In genomic region chr9:44723008-44723407, GRCm38 (mm10) we compare ENCODE assay signal across 9 mouse cellular contexts. TPM values are rescaled to one million over a fixed set of nuclear protein-coding genes. Genes with fewer than 3 reads are reported as not detected.
DNase-seq lines count a peak whose midpoint lies in the region; ATAC-seq and TF ChIP-seq lines count a peak whose summit lies in the region.
"Had no signal": no experiment of that assay in that cellular context is flagged by ENCODE, and none has a peak within 500 bp of the region (broad histone marks: within the 10 kb centered on the region; RNA-seq: fewer than 3 reads in every experiment).

No protein-coding gene starts in this region.

- 34% methylated on average over 7 of the region's 7 CpGs for WGBS in lung, embryonic 14.5 days
- 29% methylated on average over 7 of the region's 7 CpGs for WGBS in heart, embryonic 10.5 days
- 22% methylated on average over 7 of the region's 7 CpGs for WGBS in kidney, postnatal 0 days
- 40% methylated on average over 7 of the region's 7 CpGs for WGBS in stomach, embryonic 14.5 days

- no peaks in the 10 kb centered on the region for H3K27me3 ChIP-seq in lung, embryonic 14.5 days (ENCODE audit: insufficient read depth, low read length)
- H3K27me3 ChIP-seq in heart, embryonic 10.5 days (ENCODE audit: insufficient read depth, poor library complexity, severe bottlenecking), result no peaks in the 10 kb centered on the region
- H3K27me3 ChIP-seq in kidney, postnatal 0 days (ENCODE audit: insufficient read depth, low read length), result no peaks in the 10 kb centered on the region
- no peaks in the 10 kb centered on the region for H3K27me3 ChIP-seq in stomach, embryonic 14.5 days (ENCODE audit: control insufficient read depth, insufficient read depth, low read length)

- peak; percentile 45 for DNase-seq in lung, embryonic 14.5 days
- DNase-seq in lung, adult 18-20 months, result no peak
- no peak for DNase-seq in heart, embryonic 10.5 days (ENCODE audit: low spot score)
- peak; percentile 68 for DNase-seq in kidney, postnatal 0 days (ENCODE audit: low spot score)
- no peak for DNase-seq in adipocyte (ENCODE audit: low spot score)
- no peak for DNase-seq in thymus, postnatal 36 days

- peaks cover 39% of the 10 kb centered on the region for H3K4me1 ChIP-seq in lung, embryonic 14.5 days (ENCODE audit: insufficient read depth)
- H3K4me1 ChIP-seq in heart, embryonic 10.5 days, result peaks cover 87% of the 10 kb centered on the region
- H3K4me1 ChIP-seq in kidney, postnatal 0 days (replicated peaks; ENCODE audit: insufficient read depth, low read length), result peaks cover 43% of the 10 kb centered on the region
- H3K4me1 ChIP-seq in stomach, embryonic 14.5 days (ENCODE audit: control insufficient read depth, insufficient read depth, low read length), result peaks cover 30% of the 10 kb centered on the region

- no peak overlapping the region for H3K4me3 ChIP-seq in lung, embryonic 14.5 days (ENCODE audit: low read depth, low read length)
- no peak overlapping the region for H3K4me3 ChIP-seq in heart, embryonic 10.5 days
- no peak overlapping the region for H3K4me3 ChIP-seq in kidney, postnatal 0 days (replicated peaks; ENCODE audit: low read depth, low read length)
- H3K4me3 ChIP-seq in stomach, embryonic 14.5 days (ENCODE audit: low read depth, low read length), result no peak overlapping the region

- no peak for ATAC-seq in lung, embryonic 14.5 days (ENCODE audit: insufficient read depth)
- ATAC-seq in kidney, postnatal 0 days (replicated peaks; ENCODE audit: low FRiP score, low read depth), result no peak
- no peak for ATAC-seq in stomach, embryonic 14.5 days (ENCODE audit: insufficient number of reproducible peaks, insufficient read depth, low FRiP score, low read depth)

- peaks cover 11% of the 10 kb centered on the region; the same call in 1 of the 2 replicates for H3K36me3 ChIP-seq in lung, embryonic 14.5 days (ENCODE audit: insufficient read depth)
- peaks cover 16% of the 10 kb centered on the region for H3K36me3 ChIP-seq in heart, embryonic 10.5 days
- peaks cover 12% of the 10 kb centered on the region; the same call in 1 of the 2 replicates for H3K36me3 ChIP-seq in kidney, postnatal 0 days (ENCODE audit: insufficient read depth, low read length)
- no peaks in the 10 kb centered on the region for H3K36me3 ChIP-seq in stomach, embryonic 14.5 days (ENCODE audit: control insufficient read depth, insufficient read depth, low read length)

- H3K9me3 ChIP-seq in lung, embryonic 14.5 days (ENCODE audit: low read depth, low read length), result no peaks in the 10 kb centered on the region
- H3K9me3 ChIP-seq in heart, embryonic 10.5 days, result no peaks in the 10 kb centered on the region
- no peaks in the 10 kb centered on the region for H3K9me3 ChIP-seq in kidney, postnatal 0 days (replicated peaks; ENCODE audit: low read length)
- no peaks in the 10 kb centered on the region for H3K9me3 ChIP-seq in stomach, embryonic 14.5 days (ENCODE audit: control insufficient read depth, low read depth, low read length)

- H3K4me2 ChIP-seq in lung, embryonic 14.5 days, result no peak overlapping the region
- 0 out of 2 replicates have a peak overlapping the region, but pooled peaks have one; percentile 7 for H3K4me2 ChIP-seq in kidney, postnatal 0 days (ENCODE audit: low read length)
- H3K4me2 ChIP-seq in stomach, embryonic 14.5 days (replicated peaks; ENCODE audit: low read depth, low read length), result no peak overlapping the region

- peak overlapping the region; percentile 66 for H3K27ac ChIP-seq in lung, embryonic 14.5 days (ENCODE audit: low read depth)
- peak overlapping the region; percentile 78 for H3K27ac ChIP-seq in heart, embryonic 10.5 days
- peak overlapping the region; percentile 76 for H3K27ac ChIP-seq in kidney, postnatal 0 days
- H3K27ac ChIP-seq in stomach, embryonic 14.5 days (ENCODE audit: low read length), result peak overlapping the region; percentile 45; the same call in 1 of the 2 replicates
- H3K27ac ChIP-seq: macrophage had no signal

- H3K9ac ChIP-seq in lung, embryonic 14.5 days, result no peak overlapping the region
- H3K9ac ChIP-seq in kidney, postnatal 0 days (ENCODE audit: low read depth, low read length), result no peak overlapping the region
- no peak overlapping the region for H3K9ac ChIP-seq in stomach, embryonic 14.5 days (replicated peaks; ENCODE audit: low read depth, low read length)

- TF ChIP-seq CTCF in lung, embryonic 14.5 days (IDR thresholded peaks at IDR 0.05; ENCODE audit: low read depth), result no peak
- no peak for TF ChIP-seq CTCF in kidney, postnatal 0 days (IDR thresholded peaks at IDR 0.05; ENCODE audit: low read depth)

RNA-seq across cellular contexts. Expression of gene Phldb1, which starts 12.0 kb away (rescaled TPM):
- 30.7 and 35.0 TPM in 2 replicates for polyA plus RNA-seq in lung, embryonic 14.5 days (2014; fragmentation: Nextera tagmentation; extraction: Ambion mirVana)
- 29.1 and 34.7 TPM in 2 replicates for polyA plus RNA-seq in heart, embryonic 10.5 days (2016; fragmentation: Nextera tagmentation; extraction: Ambion mirVana)
- polyA plus RNA-seq in kidney, postnatal 0 days (2015; fragmentation: Nextera tagmentation; extraction: Ambion mirVana), result 24.2 and 24.4 TPM in 2 replicates
- polyA plus RNA-seq in stomach, embryonic 14.5 days (2014; fragmentation: Nextera tagmentation; extraction: Ambion mirVana), result 26.7 and 26.8 TPM in 2 replicates

RNA-seq across cellular contexts. Expression of gene Arcn1, which starts 44.6 kb away (rescaled TPM):
- 224 and 239 TPM in 2 replicates for polyA plus RNA-seq in lung, embryonic 14.5 days (2014; fragmentation: Nextera tagmentation; extraction: Ambion mirVana)
- 159 and 167 TPM in 2 replicates for polyA plus RNA-seq in heart, embryonic 10.5 days (2016; fragmentation: Nextera tagmentation; extraction: Ambion mirVana)
- polyA plus RNA-seq in kidney, postnatal 0 days (2015; fragmentation: Nextera tagmentation; extraction: Ambion mirVana), result 135 and 149 TPM in 2 replicates
- 202 and 209 TPM in 2 replicates for polyA plus RNA-seq in stomach, embryonic 14.5 days (2014; fragmentation: Nextera tagmentation; extraction: Ambion mirVana)

RNA-seq across cellular contexts. Expression of gene Ift46, which starts 44.7 kb away (rescaled TPM):
- 103 and 106 TPM in 2 replicates for polyA plus RNA-seq in lung, embryonic 14.5 days (2014; fragmentation: Nextera tagmentation; extraction: Ambion mirVana)
- polyA plus RNA-seq in heart, embryonic 10.5 days (2016; fragmentation: Nextera tagmentation; extraction: Ambion mirVana), result 77.2 and 84.8 TPM in 2 replicates
- polyA plus RNA-seq in kidney, postnatal 0 days (2015; fragmentation: Nextera tagmentation; extraction: Ambion mirVana), result 98.3 and 109 TPM in 2 replicates
- polyA plus RNA-seq in stomach, embryonic 14.5 days (2014; fragmentation: Nextera tagmentation; extraction: Ambion mirVana), result 105 and 119 TPM in 2 replicates

RNA-seq across cellular contexts. Expression of gene Treh, which starts 50.0 kb away (rescaled TPM):
- not detected in 2 replicates for polyA plus RNA-seq in lung, embryonic 14.5 days (2014; fragmentation: Nextera tagmentation; extraction: Ambion mirVana)
- polyA plus RNA-seq in heart, embryonic 10.5 days (2016; fragmentation: Nextera tagmentation; extraction: Ambion mirVana), result not detected in 2 replicates
- 1.5 and 2.2 TPM in 2 replicates for polyA plus RNA-seq in kidney, postnatal 0 days (2015; fragmentation: Nextera tagmentation; extraction: Ambion mirVana)
- polyA plus RNA-seq in stomach, embryonic 14.5 days (2014; fragmentation: Nextera tagmentation; extraction: Ambion mirVana), result not detected in 2 replicates
- polyA plus RNA-seq: macrophage; testis, adult 2 months had no signal

Comparison
In these comparisons a context has a peak if more than half of its experiments do, and no peak if none do; other contexts are left out.
1. DNase-seq: peak in lung, embryonic 14.5 days (single experiment) and kidney, postnatal 0 days (single experiment); none in lung, adult 18-20 months (0 of 2), heart, embryonic 10.5 days (single experiment), adipocyte (single experiment) and thymus, postnatal 36 days (0 of 2).
2. Peak in every context shown above with its lines, with median percentiles within 50 percentile points of each other: H3K27ac ChIP-seq.